Mouse (Mus musculus): ENCODE results near the gene Rtkn.

DNA sequence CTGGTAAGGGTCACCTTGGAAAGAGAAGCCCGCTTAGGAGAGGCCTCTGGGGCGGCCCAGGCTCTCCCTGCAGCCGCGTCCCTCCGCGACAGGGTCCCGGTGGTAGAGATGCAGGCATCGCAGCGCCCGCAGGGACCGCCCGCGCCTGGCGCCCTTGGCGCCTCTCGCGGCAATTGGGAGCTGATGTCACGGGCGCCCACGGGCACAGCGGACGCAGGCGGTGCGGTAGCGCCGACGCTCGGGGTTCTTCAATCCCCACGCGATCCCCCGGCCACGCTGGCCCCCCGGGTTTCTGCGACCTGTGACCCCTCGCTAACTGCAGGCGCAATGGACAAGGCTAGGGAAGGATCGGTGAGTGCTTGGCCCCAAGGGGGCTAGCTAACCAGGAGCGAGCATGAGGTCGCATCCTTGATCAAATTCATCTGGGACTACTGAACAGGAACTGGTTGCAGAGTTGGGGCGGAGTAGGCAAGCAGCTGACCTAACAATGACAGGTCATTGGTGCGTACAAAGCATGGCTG is 7.0 kb downstream of the Rtkn start:
- TF ChIP-seq ZC3H11A (IDR thresholded peaks at IDR 0.05; ENCODE audit: borderline replicate concordance, low read depth, low read length) (no peak), HCFC1 (IDR thresholded peaks at IDR 0.05; ENCODE audit: borderline replicate concordance, insufficient read depth, low read length) (no peak), MAFK (IDR thresholded peaks at IDR 0.05; ENCODE audit: insufficient read depth, low read depth, low read length) (no peak), ZNF384 (IDR thresholded peaks at IDR 0.05; ENCODE audit: low read depth, low read length) (no peak), CHD2 (IDR thresholded peaks at IDR 0.05; ENCODE audit: low read depth, low read length) (peak; percentile 64; the same call in 1 of the 2 replicates)

Data from ES-E14 (cell line).